Mouse (Mus musculus) small intestine, adult 2 months (tissue): Measurements from ENCODE around the gene Cdipt.

ENCODE experiments used
- CTCF ChIP-seq: fragments of 200-500 bp; IDR thresholded peaks from 2 replicates; pipeline ENCODE4 v1.5.1; 2012; ENCODE audit warnings: low read depth, mild to moderate bottlenecking, control low read depth, inconsistent platforms, low read length, moderate library complexity, mixed read lengths; ENCODE audit not compliant: insufficient replicate concordance, insufficient read length; ENCODE audit errors: extremely low read depth
- POLR2A ChIP-seq: fragments of 200-500 bp; IDR thresholded peaks from 2 replicates; pipeline ENCODE4 v1.6.1; 2012; ENCODE audit warnings: low read depth, mild to moderate bottlenecking, control low read depth, inconsistent platforms, low read length, moderate library complexity

GRCm38 (mm10) chr7:126996449-126996848 lies 20.7 kb downstream of the Cdipt start:
- TF ChIP-seq CTCF (no peak), POLR2A (no peak)
